Mouse (Mus musculus) heart, adult 2 months (tissue): ENCODE data around the gene Rnf34.

Source experiments
- CTCF ChIP-seq: fragments of 200-600 bp; IDR thresholded peaks from 2 replicates; pipeline ENCODE4 v1.8.1; 2022; ENCODE audit warnings: antibody characterized with exemption, mild to moderate bottlenecking, moderate library complexity
- EP300 ChIP-seq: fragments of 200-500 bp; IDR thresholded peaks from 2 replicates; pipeline ENCODE4 v1.6.1; 2011; ENCODE audit warnings: low read depth, low read length, control low read depth; ENCODE audit not compliant: insufficient read depth
- POLR2A ChIP-seq: fragments of 200-500 bp; IDR thresholded peaks from 2 replicates; pipeline ENCODE4 v1.6.1; 2011; ENCODE audit warnings: mild to moderate bottlenecking, low read depth, low read length, control low read depth; ENCODE audit not compliant: insufficient read depth

GRCm38 (mm10) chr5:122821524-122821885 is 28.3 kb upstream of the Rnf34 start:
- TF ChIP-seq POLR2A, result no peak
- no peak for TF ChIP-seq CTCF
- no peak for TF ChIP-seq EP300
